Comparison of ENCODE assay signal across 23 mouse cellular contexts in genomic region chr5:99403325-99403724, GRCm38 (mm10).
DNase-seq lines count a peak whose midpoint lies in the region; ATAC-seq and TF ChIP-seq lines count a peak whose summit lies in the region.
"Had no signal": no experiment of that assay in that cellular context is flagged by ENCODE, and none has a peak within 500 bp of the region (broad histone marks: within the 10 kb centered on the region; RNA-seq: fewer than 3 reads in every experiment).

No protein-coding gene starts in this region.

- no peak overlapping the region for H3K4me2 ChIP-seq in hindbrain, embryonic 11.5 days (replicated peaks; ENCODE audit: low read depth, low read length)
- no peak overlapping the region for H3K4me2 ChIP-seq in hindbrain, postnatal 0 days (ENCODE audit: low read depth, low read length)
- no peak overlapping the region for H3K4me2 ChIP-seq in midbrain, embryonic 12.5 days (replicated peaks)
- H3K4me2 ChIP-seq in midbrain, embryonic 15.5 days, result no peak overlapping the region
- H3K4me2 ChIP-seq: embryonic facial prominence, embryonic 12.5 days; hindbrain, embryonic 15.5 days; liver, embryonic 15.5 days; lung, embryonic 15.5 days had no signal

- H3K27me3 ChIP-seq in hindbrain, embryonic 11.5 days (ENCODE audit: control insufficient read depth, insufficient read depth, low read length), result 0 out of 2 replicates have a peak, but pooled peaks cover 6% of the 10 kb centered on the region
- no peaks in the 10 kb centered on the region for H3K27me3 ChIP-seq in hindbrain, postnatal 0 days (ENCODE audit: insufficient read depth, low read length)
- H3K27me3 ChIP-seq in midbrain, embryonic 12.5 days, result peaks cover 71% of the 10 kb centered on the region
- peaks cover 100% of the 10 kb centered on the region for H3K27me3 ChIP-seq in midbrain, embryonic 10.5 days (ENCODE audit: low read depth, poor library complexity, severe bottlenecking)
- no peaks in the 10 kb centered on the region for H3K27me3 ChIP-seq in midbrain, embryonic 15.5 days (replicated peaks)
- H3K27me3 ChIP-seq: embryonic facial prominence, embryonic 12.5 days; forebrain, embryonic 13.5 days; hindbrain, embryonic 15.5 days; liver, embryonic 15.5 days; lung, embryonic 15.5 days; megakaryocyte, embryonic 14.5 days; Patski had no signal

- H3K9me3 ChIP-seq in hindbrain, embryonic 11.5 days (ENCODE audit: control insufficient read depth, low read length), result no peaks in the 10 kb centered on the region
- no peaks in the 10 kb centered on the region for H3K9me3 ChIP-seq in hindbrain, postnatal 0 days (ENCODE audit: low read length)
- H3K9me3 ChIP-seq in midbrain, embryonic 12.5 days, result no peaks in the 10 kb centered on the region
- no peaks in the 10 kb centered on the region for H3K9me3 ChIP-seq in midbrain, embryonic 10.5 days (replicated peaks)
- no peaks in the 10 kb centered on the region for H3K9me3 ChIP-seq in midbrain, embryonic 15.5 days
- H3K9me3 ChIP-seq: embryonic facial prominence, embryonic 12.5 days; forebrain, embryonic 13.5 days; hindbrain, embryonic 15.5 days; limb, embryonic 10.5 days; liver, embryonic 15.5 days; lung, embryonic 15.5 days; megakaryocyte, embryonic 14.5 days had no signal

- intact Hi-C loops in left cerebral cortex, postnatal 36 days (cut with DNase I), result no loop called here

- 41% methylated on average over 5 of the region's 5 CpGs for WGBS in hindbrain, embryonic 11.5 days
- whole genome bisulfite sequencing in hindbrain, postnatal 0 days, result 69% methylated on average over 5 of the region's 5 CpGs
- WGBS in midbrain, embryonic 12.5 days, result 47% methylated on average over 5 of the region's 5 CpGs
- WGBS in midbrain, embryonic 10.5 days, result 59% methylated on average over 5 of the region's 5 CpGs
- 56% methylated on average over 5 of the region's 5 CpGs for WGBS in midbrain, embryonic 15.5 days

- no peak overlapping the region for H3K9ac ChIP-seq in hindbrain, embryonic 11.5 days (ENCODE audit: low read depth, low read length)
- H3K9ac ChIP-seq in hindbrain, postnatal 0 days (replicated peaks; ENCODE audit: low read length), result no peak overlapping the region
- H3K9ac ChIP-seq in midbrain, embryonic 12.5 days (replicated peaks), result no peak overlapping the region
- H3K9ac ChIP-seq in midbrain, embryonic 15.5 days, result no peak overlapping the region
- H3K9ac ChIP-seq: embryonic facial prominence, embryonic 12.5 days; forebrain, embryonic 13.5 days; hindbrain, embryonic 15.5 days; liver, embryonic 15.5 days; lung, embryonic 15.5 days had no signal

- H3K27ac ChIP-seq in hindbrain, embryonic 11.5 days (ENCODE audit: low read depth, low read length), result 0 out of 2 replicates have a peak overlapping the region, but pooled peaks have one; percentile 17
- H3K27ac ChIP-seq in hindbrain, postnatal 0 days, result no peak overlapping the region
- H3K27ac ChIP-seq in midbrain, embryonic 12.5 days (replicated peaks), result peak overlapping the region; percentile 77
- no peak overlapping the region for H3K27ac ChIP-seq in midbrain, embryonic 10.5 days (replicated peaks)
- H3K27ac ChIP-seq in midbrain, embryonic 15.5 days, result peak overlapping the region; percentile 66
- H3K27ac ChIP-seq: kidney, postnatal 0 days; liver, embryonic 15.5 days; lung, embryonic 15.5 days had no signal

- H3K4me3 ChIP-seq in hindbrain, embryonic 11.5 days (ENCODE audit: low read depth, low read length), result no peak overlapping the region
- no peak overlapping the region for H3K4me3 ChIP-seq in hindbrain, postnatal 0 days (ENCODE audit: low read length)
- no peak overlapping the region for H3K4me3 ChIP-seq in midbrain, embryonic 12.5 days
- no peak overlapping the region for H3K4me3 ChIP-seq in midbrain, embryonic 10.5 days
- H3K4me3 ChIP-seq in midbrain, embryonic 15.5 days, result no peak overlapping the region
- H3K4me3 ChIP-seq: embryonic facial prominence, embryonic 12.5 days; forebrain, embryonic 13.5 days; hindbrain, embryonic 15.5 days; limb, embryonic 10.5 days; liver, embryonic 15.5 days; lung, embryonic 15.5 days; megakaryocyte, embryonic 14.5 days had no signal

- no peak for TF ChIP-seq CTCF in hindbrain, postnatal 0 days (IDR thresholded peaks at IDR 0.05; ENCODE audit: low read depth)

- no peak for ATAC-seq in hindbrain, embryonic 11.5 days (ENCODE audit: low FRiP score)
- ATAC-seq in hindbrain, postnatal 0 days, result no peak
- ATAC-seq in midbrain, embryonic 12.5 days (ENCODE audit: low FRiP score, low read depth), result no peak
- ATAC-seq in midbrain, embryonic 15.5 days (replicated peaks), result 0 out of 2 replicates have a peak, but pooled peaks have one; percentile 2
- ATAC-seq: Patski had no signal

- H3K4me1 ChIP-seq in hindbrain, embryonic 11.5 days (replicated peaks; ENCODE audit: control insufficient read depth, insufficient read depth, low read length), result peaks cover 3% of the 10 kb centered on the region; the same call in 1 of the 2 replicates
- H3K4me1 ChIP-seq in hindbrain, postnatal 0 days (ENCODE audit: insufficient read depth, low read length), result no peaks in the 10 kb centered on the region
- peaks cover 31% of the 10 kb centered on the region for H3K4me1 ChIP-seq in midbrain, embryonic 12.5 days
- H3K4me1 ChIP-seq in midbrain, embryonic 10.5 days, result peaks cover 68% of the 10 kb centered on the region
- H3K4me1 ChIP-seq in midbrain, embryonic 15.5 days, result peaks cover 23% of the 10 kb centered on the region

- DNase-seq in hindbrain, embryonic 11.5 days (ENCODE audit: low spot score), result no peak
- no peak for DNase-seq in hindbrain, postnatal 0 days (ENCODE audit: low spot score)
- no peak for DNase-seq in midbrain, embryonic 10.5 days (ENCODE audit: low spot score)
- DNase-seq in Muller cell, postnatal 12 days (ENCODE audit: inconsistent ontology term), result no peak
- no peak for DNase-seq in left cerebral cortex, postnatal 36 days (ENCODE audit: low spot score in 2 of 2)
- DNase-seq: cerebellum, adult 11-12 months; cerebellum, postnatal 25 days; heart, postnatal 10 days; kidney, adult 11 months; layer of hippocampus, adult 9-11 months; liver; lung, postnatal 36 days had no signal

- no peaks in the 10 kb centered on the region for H3K36me3 ChIP-seq in hindbrain, embryonic 11.5 days (ENCODE audit: control insufficient read depth, insufficient read depth, low read length)
- H3K36me3 ChIP-seq in hindbrain, postnatal 0 days (ENCODE audit: insufficient read depth, low read length), result no peaks in the 10 kb centered on the region
- H3K36me3 ChIP-seq in midbrain, embryonic 12.5 days, result no peaks in the 10 kb centered on the region
- no peaks in the 10 kb centered on the region for H3K36me3 ChIP-seq in midbrain, embryonic 10.5 days
- H3K36me3 ChIP-seq in midbrain, embryonic 15.5 days (replicated peaks), result no peaks in the 10 kb centered on the region
- H3K36me3 ChIP-seq: embryonic facial prominence, embryonic 12.5 days; hindbrain, embryonic 15.5 days; limb, embryonic 10.5 days; liver, embryonic 15.5 days; lung, embryonic 15.5 days had no signal

Comparison
In these comparisons a context has a peak if more than half of its experiments do, and no peak if none do; other contexts are left out.
1. H3K27ac ChIP-seq: peak in hindbrain, embryonic 11.5 days (single experiment), midbrain, embryonic 12.5 days (single experiment) and midbrain, embryonic 15.5 days (single experiment); none in hindbrain, postnatal 0 days (single experiment) and midbrain, embryonic 10.5 days (single experiment).